Mouse (Mus musculus) kidney, adult 2 months (tissue): ENCODE results near the gene Uaca.

Experiments used
- CTCF ChIP-seq: fragments of 200-500 bp; conservative IDR thresholded peaks from 2 replicates; pipeline ENCODE4 v1.5.1; 2011; ENCODE audit warnings: low read depth, mild to moderate bottlenecking, control low read depth, low read length, moderate library complexity, mixed read lengths; ENCODE audit not compliant: insufficient read depth, insufficient read length
- POLR2A ChIP-seq: fragments of 200-500 bp; IDR thresholded peaks from one replicate; pipeline ENCODE4 v1.6.1; 2011; ENCODE audit warnings: low read depth, low read length, control low read depth

GRCm38 (mm10) chr9:60825506-60825905, 31.2 kb downstream of the Uaca start:
- TF ChIP-seq POLR2A (no peak), CTCF (no peak)
